Comparison of ENCODE assay signal across 8 mouse cellular contexts in genomic region chr12:102468894-102469764, GRCm38 (mm10). TPM values are rescaled to one million over a fixed set of nuclear protein-coding genes. Genes with fewer than 3 reads are reported as not detected.
DNase-seq lines count a peak whose midpoint lies in the region; ATAC-seq and TF ChIP-seq lines count a peak whose summit lies in the region.

Gene Golga5 (plus strand): TSS chr12:102469135.

- TF ChIP-seq CTCF in Patski (IDR thresholded peaks at IDR 0.05) = no peak

- CTCF ChIA-PET in Patski (lab: Charles Lee) = interaction anchor here (1.7 to 2.1 kb wide), 2 partner anchors 55 to 251 kb away, joined by 3 to 4 read pairs; no protein-coding TSS in a partner anchor

- H3K36me3 ChIP-seq in hindbrain, embryonic 14.5 days (replicated peaks; ENCODE audit: control insufficient read depth, insufficient read depth) = peaks cover 24% of the 10 kb centered on the region

- H3K4me2 ChIP-seq in hindbrain, embryonic 14.5 days (replicated peaks) = peak within 1 kb of the TSS; percentile 91

- H3K4me3 ChIP-seq in hindbrain, embryonic 14.5 days (replicated peaks; ENCODE audit: low read length) = peak within 1 kb of the TSS; percentile 92

- WGBS in hindbrain, embryonic 14.5 days = under 1% methylated on average over 81 of the region's 86 CpGs

- POLR2A ChIA-PET in Patski (lab: Charles Lee) = no interaction called here

- peak; percentile 58 for DNase-seq in Patski (ENCODE audit: low read depth, low spot score)
- DNase-seq in cerebellum, postnatal 14 days = peak; percentile 98 to 99
- peak; percentile 89 to 95 for DNase-seq in frontal cortex, postnatal 25 days (ENCODE audit: low spot score in 2 of 2)
- DNase-seq in hindbrain, embryonic 14.5 days (ENCODE audit: low spot score) = peak; percentile 98
- DNase-seq in layer of hippocampus, postnatal 36 days = peak; percentile 96 to 97
- DNase-seq in lung, postnatal 36 days = peak; percentile 98
- peak; percentile 98 for DNase-seq in retina, postnatal 1 day
- peak; percentile 94 to 97 for DNase-seq in urinary bladder, adult 18-20 months (ENCODE audit: low spot score in 2 of 2)

- peak within 1 kb of the TSS; percentile 71 for H3K27ac ChIP-seq in hindbrain, embryonic 14.5 days

- peak within 1 kb of the TSS; percentile 88 for H3K9ac ChIP-seq in hindbrain, embryonic 14.5 days

- in situ Hi-C loops in Patski (cut with MboI; ENCODE audit: low pct_unique_long_range_greater_than_20kb) = loop anchor here (10.0 kb wide), 2 partner anchors 184 to 484 kb away; partner anchors contain the start of gene Rin3

- no peaks in the 10 kb centered on the region for H3K9me3 ChIP-seq in hindbrain, embryonic 14.5 days (ENCODE audit: control insufficient read depth, low read length)

- peak; percentile 93 for ATAC-seq in Patski
- ATAC-seq in hindbrain, embryonic 14.5 days (ENCODE audit: low FRiP score) = peak; percentile 99

- H3K27me3 ChIP-seq in Patski = no peaks in the 10 kb centered on the region
- no peaks in the 10 kb centered on the region for H3K27me3 ChIP-seq in hindbrain, embryonic 14.5 days (ENCODE audit: control insufficient read depth, insufficient read depth, low read length)

- H3K4me1 ChIP-seq in hindbrain, embryonic 14.5 days (replicated peaks; ENCODE audit: control insufficient read depth, insufficient read depth, low read length) = peaks cover 8% of the 10 kb centered on the region

RNA-seq across cellular contexts. Expression of gene Golga5, which starts in this region (rescaled TPM):
- 35.5 TPM for polyA plus RNA-seq in Patski (2021)
- polyA plus RNA-seq in hindbrain, embryonic 14.5 days (2014; fragmentation: Nextera tagmentation; extraction: Ambion mirVana) = 25.9 and 28.1 TPM in 2 replicates
- 10 to 100 TPM; 26.0 to 27.1 TPM for total RNA-seq in layer of hippocampus, postnatal 36 days (2021)

Comparison
In these comparisons a context has a peak if more than half of its experiments do, and no peak if none do; other contexts are left out.
1. Peak in every context shown above with its lines: DNase-seq, ATAC-seq, H3K4me3 ChIP-seq and H3K27ac ChIP-seq.